Mouse (Mus musculus): Measurements from ENCODE around the gene Gm26558. TPM values are rescaled to one million over a fixed set of nuclear protein-coding genes. Genes with fewer than 3 reads are reported as not detected.
A peak's percentile ranks its signal among the peaks of the same experiment; 100 is the strongest.

Gene Gm26558
- 3.0 and 3.4 TPM in 2 replicates for polyA plus RNA-seq (2016; fragmentation: Nextera tagmentation; extraction: Ambion mirVana)

GRCm38 (mm10) chr2:70661715-70662495 lies at the start of gene Gm26558:
TSS of gene Gm26558 (minus strand) at chr2:70662108.
- Histone ChIP-seq H3K27ac (replicated peaks) (peak within 1 kb of the TSS; percentile 93), H3K36me3 (peaks cover 14% of the 10 kb centered on the region), H3K27me3 (ENCODE audit: low read depth, poor library complexity, severe bottlenecking) (no peaks in the 10 kb centered on the region), H3K9me3 (replicated peaks) (no peaks in the 10 kb centered on the region), H3K4me1 (peaks cover 23% of the 10 kb centered on the region), H3K4me3 (peak within 1 kb of the TSS; percentile 92)
- no peak for DNase-seq (ENCODE audit: low spot score)
- under 1% methylated on average over 54 of the region's 54 CpGs for WGBS

GRCm38 (mm10) chr2:70710878-70711277 lies 49.0 kb upstream of the Gm26558 start:
- no peak overlapping the region for H3K27ac ChIP-seq (replicated peaks)
- H3K36me3 ChIP-seq, result peaks cover 64% of the 10 kb centered on the region
- H3K27me3 ChIP-seq (ENCODE audit: low read depth, poor library complexity, severe bottlenecking), result no peaks in the 10 kb centered on the region
- no peak overlapping the region for H3K4me3 ChIP-seq
- no peak for DNase-seq (ENCODE audit: low spot score)
- no peaks in the 10 kb centered on the region for H3K9me3 ChIP-seq (replicated peaks)
- no peaks in the 10 kb centered on the region for H3K4me1 ChIP-seq
- WGBS, result 89% methylated on average over 4 of the region's 4 CpGs

GRCm38 (mm10) chr2:70710236-70710635 lies 48.3 kb upstream of the Gm26558 start:
- Histone ChIP-seq H3K9me3 (replicated peaks) (no peaks in the 10 kb centered on the region), H3K36me3 (peaks cover 58% of the 10 kb centered on the region), H3K27me3 (ENCODE audit: low read depth, poor library complexity, severe bottlenecking) (no peaks in the 10 kb centered on the region), H3K27ac (replicated peaks) (no peak overlapping the region), H3K4me3 (no peak overlapping the region), H3K4me1 (peaks cover 1% of the 10 kb centered on the region)
- 93% methylated on average over 7 of the region's 7 CpGs for WGBS
- no peak for DNase-seq (ENCODE audit: low spot score)

GRCm38 (mm10) chr2:70708986-70709730 lies 47.2 kb upstream of the Gm26558 start:
- no peaks in the 10 kb centered on the region for H3K27me3 ChIP-seq (ENCODE audit: low read depth, poor library complexity, severe bottlenecking)
- H3K4me1 ChIP-seq, result peaks cover 12% of the 10 kb centered on the region
- H3K4me3 ChIP-seq, result no peak overlapping the region
- H3K9me3 ChIP-seq (replicated peaks), result no peaks in the 10 kb centered on the region
- peaks cover 47% of the 10 kb centered on the region for H3K36me3 ChIP-seq
- WGBS, result 78% methylated on average over 13 of the region's 13 CpGs
- DNase-seq (ENCODE audit: low spot score), result no peak
- H3K27ac ChIP-seq (replicated peaks), result no peak overlapping the region

GRCm38 (mm10) chr2:70702403-70702802 lies 40.5 kb upstream of the Gm26558 start:
- H3K36me3 ChIP-seq, result 0 out of 2 replicates have a peak, but pooled peaks cover 2% of the 10 kb centered on the region
- DNase-seq (ENCODE audit: low spot score), result no peak
- H3K9me3 ChIP-seq (replicated peaks), result no peaks in the 10 kb centered on the region
- 54% methylated on average over 5 of the region's 5 CpGs for WGBS
- no peaks in the 10 kb centered on the region for H3K27me3 ChIP-seq (ENCODE audit: low read depth, poor library complexity, severe bottlenecking)
- H3K4me3 ChIP-seq, result no peak overlapping the region
- peaks cover 15% of the 10 kb centered on the region for H3K4me1 ChIP-seq
- H3K27ac ChIP-seq (replicated peaks), result 0 out of 2 replicates have a peak overlapping the region, but pooled peaks have one; percentile 17

- 66% methylated on average over 9 of the region's 9 CpGs for WGBS
- no peaks in the 10 kb centered on the region for H3K9me3 ChIP-seq (replicated peaks)
- H3K4me3 ChIP-seq, result no peak overlapping the region
- no peak for DNase-seq (ENCODE audit: low spot score)
- no peak overlapping the region for H3K27ac ChIP-seq (replicated peaks)
- peaks cover 15% of the 10 kb centered on the region for H3K4me1 ChIP-seq
- 0 out of 2 replicates have a peak, but pooled peaks cover 2% of the 10 kb centered on the region for H3K36me3 ChIP-seq
- no peaks in the 10 kb centered on the region for H3K27me3 ChIP-seq (ENCODE audit: low read depth, poor library complexity, severe bottlenecking)
Observed at GRCm38 (mm10) chr2:70701571-70701970, 39.7 kb upstream of the Gm26558 start.

GRCm38 (mm10) chr2:70700851-70701250 lies 38.9 kb upstream of the Gm26558 start:
- Histone ChIP-seq H3K4me1 (peaks cover 15% of the 10 kb centered on the region), H3K27ac (replicated peaks) (no peak overlapping the region), H3K9me3 (replicated peaks) (no peaks in the 10 kb centered on the region), H3K27me3 (ENCODE audit: low read depth, poor library complexity, severe bottlenecking) (no peaks in the 10 kb centered on the region), H3K36me3 (0 out of 2 replicates have a peak, but pooled peaks cover 2% of the 10 kb centered on the region), H3K4me3 (no peak overlapping the region)
- DNase-seq (ENCODE audit: low spot score), result no peak
- WGBS, result 90% methylated on average over 3 of the region's 3 CpGs

GRCm38 (mm10) chr2:70695712-70696111 lies 33.8 kb upstream of the Gm26558 start:
- H3K27me3 ChIP-seq (ENCODE audit: low read depth, poor library complexity, severe bottlenecking), result no peaks in the 10 kb centered on the region

GRCm38 (mm10) chr2:70690195-70690594 lies 28.3 kb upstream of the Gm26558 start:
- Histone ChIP-seq H3K27ac (replicated peaks) (no peak overlapping the region), H3K36me3 (peaks cover 85% of the 10 kb centered on the region), H3K4me1 (no peaks in the 10 kb centered on the region), H3K9me3 (replicated peaks) (no peaks in the 10 kb centered on the region), H3K27me3 (ENCODE audit: low read depth, poor library complexity, severe bottlenecking) (no peaks in the 10 kb centered on the region), H3K4me3 (no peak overlapping the region)
- no peak for DNase-seq (ENCODE audit: low spot score)
- WGBS, result 87% methylated on average over 11 of the region's 11 CpGs

More at GRCm38 (mm10) chr2:70695712-70696111, 33.8 kb upstream of the Gm26558 start:
- Histone ChIP-seq H3K4me1 (no peaks in the 10 kb centered on the region), H3K27ac (replicated peaks) (no peak overlapping the region), H3K9me3 (replicated peaks) (no peaks in the 10 kb centered on the region), H3K4me3 (no peak overlapping the region), H3K36me3 (peaks cover 37% of the 10 kb centered on the region)
- DNase-seq (ENCODE audit: low spot score), result no peak
- 89% methylated on average over 10 of the region's 10 CpGs for WGBS

- 93% methylated on average over 21 of the region's 21 CpGs for WGBS
- no peak for DNase-seq (ENCODE audit: low spot score)
- no peaks in the 10 kb centered on the region for H3K4me1 ChIP-seq
- peaks cover 99% of the 10 kb centered on the region for H3K36me3 ChIP-seq
- no peak overlapping the region for H3K4me3 ChIP-seq
- no peaks in the 10 kb centered on the region for H3K9me3 ChIP-seq (replicated peaks)
- H3K27ac ChIP-seq (replicated peaks), result no peak overlapping the region
- H3K27me3 ChIP-seq (ENCODE audit: low read depth, poor library complexity, severe bottlenecking), result no peaks in the 10 kb centered on the region
Observed at GRCm38 (mm10) chr2:70688454-70689078, 26.7 kb upstream of the Gm26558 start.

GRCm38 (mm10) chr2:70682324-70682723 lies 20.4 kb upstream of the Gm26558 start:
- DNase-seq (ENCODE audit: low spot score), result no peak
- no peaks in the 10 kb centered on the region for H3K27me3 ChIP-seq (ENCODE audit: low read depth, poor library complexity, severe bottlenecking)
- H3K27ac ChIP-seq (replicated peaks), result no peak overlapping the region
- WGBS, result 95% methylated on average over 2 of the region's 2 CpGs
- H3K36me3 ChIP-seq, result peaks cover 96% of the 10 kb centered on the region
- no peaks in the 10 kb centered on the region for H3K9me3 ChIP-seq (replicated peaks)
- no peaks in the 10 kb centered on the region for H3K4me1 ChIP-seq
- no peak overlapping the region for H3K4me3 ChIP-seq

- Histone ChIP-seq H3K27me3 (ENCODE audit: low read depth, poor library complexity, severe bottlenecking) (no peaks in the 10 kb centered on the region), H3K4me3 (no peak overlapping the region), H3K36me3 (peaks cover 10% of the 10 kb centered on the region), H3K9me3 (replicated peaks) (no peaks in the 10 kb centered on the region), H3K27ac (replicated peaks) (no peak overlapping the region), H3K4me1 (peaks cover 6% of the 10 kb centered on the region; the same call in 1 of the 2 replicates)
- DNase-seq (ENCODE audit: low spot score), result no peak
- 88% methylated on average over 7 of the region's 7 CpGs for WGBS
Observed at GRCm38 (mm10) chr2:70673445-70674126, 11.7 kb upstream of the Gm26558 start.

Measured in midbrain, embryonic 10.5 days (tissue).